Mouse (Mus musculus) lung, adult 2 months (tissue): Measurements from ENCODE around the gene Gpr107.

Experiments used
- CTCF ChIP-seq: fragments of 200-500 bp; IDR thresholded peaks from 2 replicates; pipeline ENCODE4 v1.5.1; 2011; ENCODE audit warnings: mild to moderate bottlenecking, low read length, control low read depth; ENCODE audit not compliant: insufficient read depth
- POLR2A ChIP-seq: fragments of 200-500 bp; IDR thresholded peaks from 2 replicates; pipeline ENCODE4 v1.6.1; 2011; ENCODE audit warnings: low read depth, mild to moderate bottlenecking, control low read depth, low read length, borderline replicate concordance; ENCODE audit errors: extremely low read depth

DNA sequence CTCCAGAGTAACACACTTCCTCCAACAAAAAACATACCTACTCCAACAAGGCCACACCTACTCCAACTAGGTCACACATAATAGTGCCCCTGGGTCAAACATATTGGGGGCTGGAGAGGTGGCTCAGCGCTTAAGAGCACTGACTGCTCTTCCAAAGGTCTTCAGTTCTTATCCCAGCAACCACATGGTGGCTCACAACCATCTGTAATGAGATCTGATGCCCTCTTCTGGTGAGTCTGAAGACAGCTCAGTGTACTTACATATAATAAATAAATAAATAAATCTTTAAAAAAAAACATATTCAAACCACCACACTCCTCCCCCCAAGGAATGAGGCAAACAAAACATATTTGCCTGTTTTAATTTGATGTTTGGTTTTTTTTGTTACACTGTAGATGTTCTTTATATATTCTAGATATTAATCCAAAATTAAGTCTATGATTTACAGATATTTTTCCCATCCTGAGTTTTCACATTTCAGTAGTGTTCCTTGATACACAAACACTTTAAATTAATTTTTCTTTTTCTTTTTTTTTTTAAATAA, 76.7 kb downstream of the Gpr107 start:
- no peak for TF ChIP-seq POLR2A
- no peak for TF ChIP-seq CTCF
